Mouse (Mus musculus) kidney, adult 2 months (tissue): Measurements from ENCODE around the gene Cfap54. TPM values are rescaled to one million over a fixed set of nuclear protein-coding genes. Genes with fewer than 3 reads are reported as not detected.

Experiments used
- DNase-seq: peaks from one replicate; pipeline ENCODE4 v3.0.0; 2021
- H3K27ac ChIP-seq: fragments of 200-500 bp; 2 replicates; pipeline ENCODE4 v1.5.1; 2012; ENCODE audit warnings: low read depth, low read length, control low read depth, inconsistent platforms; ENCODE audit not compliant: insufficient read depth
- H3K27me3 ChIP-seq: fragments of 200-500 bp; replicated peaks from 2 replicates; pipeline ENCODE4 v1.6.1; 2012; ENCODE audit warnings: mild to moderate bottlenecking, moderate library complexity, low read length, inconsistent platforms; ENCODE audit not compliant: control insufficient read depth, insufficient read depth
- H3K36me3 ChIP-seq: fragments of 200-500 bp; 2 replicates; pipeline ENCODE4 v1.6.1; 2012; ENCODE audit warnings: mild to moderate bottlenecking, moderate library complexity, low read length, inconsistent platforms; ENCODE audit not compliant: control insufficient read depth, insufficient read depth
- H3K4me1 ChIP-seq: fragments of 200-500 bp; 2 replicates; pipeline ENCODE4 v1.6.1; 2011; ENCODE audit warnings: low read length; ENCODE audit not compliant: control insufficient read depth, insufficient read depth
- H3K4me3 ChIP-seq: fragments of 200-500 bp; 2 replicates; pipeline ENCODE4 v1.5.1; 2011; ENCODE audit warnings: mild to moderate bottlenecking, low read depth, low read length, control low read depth; ENCODE audit not compliant: insufficient read depth
- CTCF ChIP-seq: fragments of 200-500 bp; conservative IDR thresholded peaks from 2 replicates; pipeline ENCODE4 v1.5.1; 2011; ENCODE audit warnings: low read depth, mild to moderate bottlenecking, control low read depth, low read length, moderate library complexity, mixed read lengths; ENCODE audit not compliant: insufficient read depth, insufficient read length
- POLR2A ChIP-seq: fragments of 200-500 bp; IDR thresholded peaks from one replicate; pipeline ENCODE4 v1.6.1; 2011; ENCODE audit warnings: low read depth, low read length, control low read depth
- WGBS: fragments of 180-500 bp; shearing (Covaris S2); methylation state at CpG from one replicate; pipeline ENCODE4 v1.1.7; 2018; 5-methylcytosine and 5-hydroxymethylcytosine counted together
- polyA plus RNA-seq: library from polyadenylated mRNA; depleted of rRNA; stranded (reverse); fragments of >200 nt; gene quantifications from 2 replicates; pipeline ENCODE4 v1.2.3, GENCODE M21; 2012

Gene Cfap54
- polyA plus RNA-seq, 1 experiment = 0.48 TPM

GRCm38 (mm10) chr10:92941616-92942015, 139.8 kb downstream of the Cfap54 start:
- H3K27me3 ChIP-seq = peaks cover 2% of the 10 kb centered on the region; the same call in 1 of the 2 replicates
- no peaks in the 10 kb centered on the region for H3K36me3 ChIP-seq
- 63% methylated on average over 1 of the region's 1 CpGs for WGBS
- no peak for DNase-seq
- no peaks in the 10 kb centered on the region for H3K4me1 ChIP-seq
- H3K4me3 ChIP-seq = no peak overlapping the region
- TF ChIP-seq CTCF (no peak), POLR2A (no peak)
- no peak overlapping the region for H3K27ac ChIP-seq

GRCm38 (mm10) chr10:92937741-92938285, 143.6 kb downstream of the Cfap54 start:
- DNase-seq = no peak
- 42% methylated on average over 10 of the region's 10 CpGs for WGBS
- H3K4me3 ChIP-seq = no peak overlapping the region

GRCm38 (mm10) chr10:92937091-92937490, 144.3 kb downstream of the Cfap54 start:
- Histone ChIP-seq H3K36me3 (no peaks in the 10 kb centered on the region), H3K27ac (no peak overlapping the region), H3K4me1 (no peaks in the 10 kb centered on the region), H3K27me3 (peaks cover 2% of the 10 kb centered on the region), H3K4me3 (no peak overlapping the region)
- DNase-seq = no peak
- TF ChIP-seq POLR2A (no peak), CTCF (no peak)
- WGBS = 54% methylated on average over 7 of the region's 7 CpGs

More at GRCm38 (mm10) chr10:92937741-92938285, 143.6 kb downstream of the Cfap54 start:
- H3K4me1 ChIP-seq = no peaks in the 10 kb centered on the region
- no peak overlapping the region for H3K27ac ChIP-seq
- H3K36me3 ChIP-seq = no peaks in the 10 kb centered on the region
- H3K27me3 ChIP-seq = peaks cover 2% of the 10 kb centered on the region
- TF ChIP-seq CTCF = no peak
- TF ChIP-seq POLR2A = no peak

GRCm38 (mm10) chr10:92934506-92934905, 146.9 kb downstream of the Cfap54 start:
- Histone ChIP-seq H3K27ac (no peak overlapping the region), H3K4me1 (no peaks in the 10 kb centered on the region), H3K4me3 (no peak overlapping the region), H3K27me3 (peaks cover 2% of the 10 kb centered on the region), H3K36me3 (no peaks in the 10 kb centered on the region)
- TF ChIP-seq CTCF (no peak), POLR2A (no peak)
- WGBS = 45% methylated on average over 5 of the region's 5 CpGs
- DNase-seq = no peak

- WGBS = 64% methylated on average over 6 of the region's 6 CpGs
- TF ChIP-seq POLR2A (no peak), CTCF (no peak)
- Histone ChIP-seq H3K36me3 (no peaks in the 10 kb centered on the region), H3K4me3 (no peak overlapping the region), H3K27ac (no peak overlapping the region), H3K4me1 (no peaks in the 10 kb centered on the region), H3K27me3 (peaks cover 2% of the 10 kb centered on the region)
- DNase-seq = no peak
Observed at GRCm38 (mm10) chr10:92933616-92934015, 147.8 kb downstream of the Cfap54 start.

- Histone ChIP-seq H3K27me3 (peaks cover 2% of the 10 kb centered on the region), H3K4me3 (no peak overlapping the region), H3K36me3 (no peaks in the 10 kb centered on the region), H3K4me1 (no peaks in the 10 kb centered on the region), H3K27ac (no peak overlapping the region)
- DNase-seq = no peak
- 91% methylated on average over 12 of the region's 12 CpGs for WGBS
- TF ChIP-seq POLR2A = no peak
- TF ChIP-seq CTCF = no peak
Observed at GRCm38 (mm10) chr10:92932464-92932863, 149.0 kb downstream of the Cfap54 start.

GRCm38 (mm10) chr10:92930036-92930435, 151.4 kb downstream of the Cfap54 start:
- H3K4me1 ChIP-seq = no peaks in the 10 kb centered on the region
- H3K27ac ChIP-seq = no peak overlapping the region
- 54% methylated on average over 1 of the region's 1 CpGs for WGBS
- H3K4me3 ChIP-seq = no peak overlapping the region
- TF ChIP-seq POLR2A = no peak
- no peak for TF ChIP-seq CTCF
- no peaks in the 10 kb centered on the region for H3K27me3 ChIP-seq
- no peaks in the 10 kb centered on the region for H3K36me3 ChIP-seq
- DNase-seq = no peak

GRCm38 (mm10) chr10:92928256-92928655, 153.2 kb downstream of the Cfap54 start:
- no peaks in the 10 kb centered on the region for H3K27me3 ChIP-seq
- WGBS = 76% methylated on average over 3 of the region's 3 CpGs
- peak; percentile 10 for DNase-seq
- no peak overlapping the region for H3K4me3 ChIP-seq
- H3K36me3 ChIP-seq = no peaks in the 10 kb centered on the region
- no peak overlapping the region for H3K27ac ChIP-seq
- H3K4me1 ChIP-seq = no peaks in the 10 kb centered on the region
- TF ChIP-seq POLR2A (no peak), CTCF (no peak)
